ENCODE assay signal across 8 mouse cellular contexts in the genomic region with DNA sequence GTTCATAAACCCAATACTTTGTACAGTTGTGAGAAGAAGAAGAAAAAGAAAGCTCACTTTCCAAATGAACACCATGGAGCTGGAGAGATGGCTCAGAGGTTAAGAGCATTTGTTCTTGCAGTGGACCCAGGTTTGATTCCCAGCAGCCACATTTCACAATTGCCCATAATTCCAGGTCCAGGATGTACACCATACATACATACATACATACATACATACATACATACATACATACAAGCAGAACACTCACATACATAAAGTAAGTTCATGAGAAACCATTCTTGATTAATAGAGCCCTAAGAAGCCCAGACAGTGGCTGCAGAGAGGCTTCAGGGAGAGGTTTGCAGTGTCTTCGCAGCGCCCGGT. TPM values are rescaled to one million over a fixed set of nuclear protein-coding genes. Genes with fewer than 3 reads are reported as not detected.
DNase-seq lines count a peak whose midpoint lies in the region; ATAC-seq and TF ChIP-seq lines count a peak whose summit lies in the region.

No protein-coding gene starts in this region.

- DNase-seq in lung, adult 2 months, result no peak
- no peak for DNase-seq in lung, postnatal 4 days
- DNase-seq in limb, embryonic 11.5 days (ENCODE audit: low spot score), result peak; percentile 29
- DNase-seq in cerebellum, postnatal 36 days, result no peak
- no peak for DNase-seq in layer of hippocampus, postnatal 10 days (ENCODE audit: low spot score in 2 of 2)
- no peak for DNase-seq in cerebellum, adult 11-12 months

- no peaks in the 10 kb centered on the region for H3K9me3 ChIP-seq in embryonic facial prominence, embryonic 15.5 days (replicated peaks)
- no peaks in the 10 kb centered on the region for H3K9me3 ChIP-seq in limb, embryonic 11.5 days (ENCODE audit: control insufficient read depth, low read length)

- H3K9ac ChIP-seq in embryonic facial prominence, embryonic 15.5 days, result peak overlapping the region; percentile 71
- H3K9ac ChIP-seq in limb, embryonic 11.5 days (ENCODE audit: low read length), result peak overlapping the region; percentile 88

- peaks cover 4% of the 10 kb centered on the region; the same call in 1 of the 2 replicates for H3K4me1 ChIP-seq in lung, adult 2 months (ENCODE audit: control insufficient read depth, insufficient read depth, low read length)
- H3K4me1 ChIP-seq in embryonic facial prominence, embryonic 15.5 days, result peaks cover 5% of the 10 kb centered on the region
- H3K4me1 ChIP-seq in limb, embryonic 11.5 days (ENCODE audit: control insufficient read depth, insufficient read depth, low read length), result no peaks in the 10 kb centered on the region
- H3K4me1 ChIP-seq in olfactory bulb, adult 2 months (ENCODE audit: control insufficient read depth, insufficient read depth, low read length), result peaks cover 4% of the 10 kb centered on the region; the same call in 1 of the 2 replicates

- H3K27ac ChIP-seq in embryonic facial prominence, embryonic 15.5 days (replicated peaks), result peak overlapping the region; percentile 86
- H3K27ac ChIP-seq in limb, embryonic 11.5 days (replicated peaks; ENCODE audit: low read depth, low read length), result peak overlapping the region; percentile 61; the same call in 1 of the 2 replicates
- peak overlapping the region; percentile 45 for H3K27ac ChIP-seq in olfactory bulb, adult 2 months (ENCODE audit: insufficient read depth, low read depth, low read length)

- H3K36me3 ChIP-seq in embryonic facial prominence, embryonic 15.5 days, result no peaks in the 10 kb centered on the region
- H3K36me3 ChIP-seq in limb, embryonic 11.5 days (ENCODE audit: control insufficient read depth, insufficient read depth, low read length), result no peaks in the 10 kb centered on the region

- TF ChIP-seq CTCF in lung, adult 2 months (IDR thresholded peaks at IDR 0.05; ENCODE audit: insufficient read depth, low read length), result no peak
- no peak for TF ChIP-seq CTCF in olfactory bulb, adult 2 months (IDR thresholded peaks at IDR 0.05; ENCODE audit: insufficient read depth, low read depth, low read length)

- ATAC-seq in embryonic facial prominence, embryonic 15.5 days (ENCODE audit: insufficient number of reproducible peaks, low FRiP score, low TSS enrichment, low read depth), result no peak
- ATAC-seq in limb, embryonic 11.5 days (ENCODE audit: insufficient number of reproducible peaks, low FRiP score, low TSS enrichment, low read depth), result peak; percentile 19; the same call in 1 of the 2 replicates

- no peaks in the 10 kb centered on the region for H3K27me3 ChIP-seq in embryonic facial prominence, embryonic 15.5 days
- no peaks in the 10 kb centered on the region for H3K27me3 ChIP-seq in limb, embryonic 11.5 days (ENCODE audit: control insufficient read depth, insufficient read depth, low read length)

- TF ChIP-seq POLR2A in lung, adult 2 months (IDR thresholded peaks at IDR 0.05; ENCODE audit: borderline replicate concordance, extremely low read depth, low read depth, low read length), result no peak
- TF ChIP-seq POLR2A in olfactory bulb, adult 2 months (IDR thresholded peaks at IDR 0.05; ENCODE audit: insufficient read depth, low read depth, low read length), result no peak

- H3K4me2 ChIP-seq in embryonic facial prominence, embryonic 15.5 days (replicated peaks), result peak overlapping the region; percentile 74
- H3K4me2 ChIP-seq in limb, embryonic 11.5 days (ENCODE audit: low read depth, severe bottlenecking), result peak overlapping the region; percentile 66

- WGBS in lung, adult 2 months, result 1% methylated on average over 3 of the region's 3 CpGs
- WGBS in embryonic facial prominence, embryonic 15.5 days, result 0% methylated on average over 3 of the region's 3 CpGs
- 0% methylated on average over 3 of the region's 3 CpGs for WGBS in limb, embryonic 11.5 days
- WGBS in olfactory bulb, adult 2 months, result 0% methylated on average over 3 of the region's 3 CpGs

- H3K4me3 ChIP-seq in lung, adult 2 months (replicated peaks; ENCODE audit: extremely low read depth, low read depth, low read length), result peak overlapping the region; percentile 98
- H3K4me3 ChIP-seq in embryonic facial prominence, embryonic 15.5 days (replicated peaks), result peak overlapping the region; percentile 79
- H3K4me3 ChIP-seq in limb, embryonic 11.5 days (ENCODE audit: low read depth, low read length), result peak overlapping the region; percentile 73
- H3K4me3 ChIP-seq in olfactory bulb, adult 2 months (ENCODE audit: insufficient read depth, low read depth, low read length), result peak overlapping the region; percentile 78

RNA-seq across cellular contexts. Expression of a gene that starts 0.4 kb away (rescaled TPM):
- 0.87 and 4.8 TPM in 2 replicates for polyA plus RNA-seq in lung, adult 2 months (2012; rRNA removed)
- polyA plus RNA-seq in embryonic facial prominence, embryonic 15.5 days (2015; fragmentation: Nextera tagmentation; extraction: Ambion mirVana), result 10.2 and 11.1 TPM in 2 replicates
- 1.7 and 4.7 TPM in 2 replicates for polyA plus RNA-seq in limb, embryonic 11.5 days (2014; fragmentation: Nextera tagmentation; extraction: Ambion mirVana)
- polyA plus RNA-seq in olfactory bulb, adult 2 months (2012; ENCODE audit: insufficient read depth, insufficient read length, low replicate concordance, missing spikeins), result not detected in 2 replicates
- 10 to 100 TPM; 14.2 to 16.2 TPM for total RNA-seq in layer of hippocampus, postnatal 10 days (2021)

RNA-seq across cellular contexts. Expression of a gene that starts 13.4 kb away (rescaled TPM):
- polyA plus RNA-seq in lung, adult 2 months (2012; rRNA removed), result 1.7 and 2.9 TPM in 2 replicates
- 20.1 and 22.3 TPM in 2 replicates for polyA plus RNA-seq in embryonic facial prominence, embryonic 15.5 days (2015; fragmentation: Nextera tagmentation; extraction: Ambion mirVana)
- 32.7 and 38.4 TPM in 2 replicates for polyA plus RNA-seq in limb, embryonic 11.5 days (2014; fragmentation: Nextera tagmentation; extraction: Ambion mirVana)
- not detected in 2 replicates for polyA plus RNA-seq in olfactory bulb, adult 2 months (2012; ENCODE audit: insufficient read depth, insufficient read length, low replicate concordance, missing spikeins)
- total RNA-seq in layer of hippocampus, postnatal 10 days (2021), result 1 to 10 TPM; 1.0 to 1.3 TPM

RNA-seq across cellular contexts. Expression of a gene that starts 37.3 kb away (rescaled TPM):
- polyA plus RNA-seq in lung, adult 2 months (2012; rRNA removed), result not detected in 2 replicates
- 17.5 and 20.8 TPM in 2 replicates for polyA plus RNA-seq in embryonic facial prominence, embryonic 15.5 days (2015; fragmentation: Nextera tagmentation; extraction: Ambion mirVana)
- 41.3 and 43.5 TPM in 2 replicates for polyA plus RNA-seq in limb, embryonic 11.5 days (2014; fragmentation: Nextera tagmentation; extraction: Ambion mirVana)
- polyA plus RNA-seq in olfactory bulb, adult 2 months (2012; ENCODE audit: insufficient read depth, insufficient read length, low replicate concordance, missing spikeins), result not detected in 2 replicates
- 1 to 10 TPM; 6.5 TPM for total RNA-seq in layer of hippocampus, postnatal 10 days (2021)

RNA-seq across cellular contexts. Expression of a gene that starts 43.2 kb away (rescaled TPM):
- 4.0 and 5.0 TPM in 2 replicates for polyA plus RNA-seq in lung, adult 2 months (2012; rRNA removed)
- polyA plus RNA-seq in embryonic facial prominence, embryonic 15.5 days (2015; fragmentation: Nextera tagmentation; extraction: Ambion mirVana), result 11.0 and 14.2 TPM in 2 replicates
- polyA plus RNA-seq in limb, embryonic 11.5 days (2014; fragmentation: Nextera tagmentation; extraction: Ambion mirVana), result 15.0 and 16.2 TPM in 2 replicates
- polyA plus RNA-seq in olfactory bulb, adult 2 months (2012; ENCODE audit: insufficient read depth, insufficient read length, low replicate concordance, missing spikeins), result not detected in 2 replicates
- total RNA-seq in layer of hippocampus, postnatal 10 days (2021), result 1 to 10 TPM; 2.5 to 2.6 TPM

RNA-seq across cellular contexts. Expression of a gene that starts 44.5 kb away (rescaled TPM):
- 0.21 TPM in 1 of 2 replicates, not detected in the other for polyA plus RNA-seq in lung, adult 2 months (2012; rRNA removed)
- 24.5 and 26.0 TPM in 2 replicates for polyA plus RNA-seq in embryonic facial prominence, embryonic 15.5 days (2015; fragmentation: Nextera tagmentation; extraction: Ambion mirVana)
- 41.6 and 45.6 TPM in 2 replicates for polyA plus RNA-seq in limb, embryonic 11.5 days (2014; fragmentation: Nextera tagmentation; extraction: Ambion mirVana)
- not detected in 2 replicates for polyA plus RNA-seq in olfactory bulb, adult 2 months (2012; ENCODE audit: insufficient read depth, insufficient read length, low replicate concordance, missing spikeins)
- total RNA-seq in layer of hippocampus, postnatal 10 days (2021), result 1 to 10 TPM; 4.0 to 6.5 TPM

Comparison
In these comparisons a context has a peak if more than half of its experiments do, and no peak if none do; other contexts are left out.
1. RNA of a gene that starts 37.3 kb away (polyA plus RNA-seq): 41.3 to 43.5 TPM in limb, embryonic 11.5 days and 17.5 to 20.8 TPM in embryonic facial prominence, embryonic 15.5 days; not detected in lung, adult 2 months and not detected in olfactory bulb, adult 2 months; every median in the first group is over 10 times any median in the second.
2. Peak in every context shown above with its lines, with median percentiles within 50 percentile points of each other: H3K4me3 ChIP-seq and H3K27ac ChIP-seq.